Mouse (Mus musculus): ENCODE measurements at regions not wholly inside any gene's neighbourhood (a gene's known extent, or its start where the extent isn't known, plus 50 kb on each side); places are given as distances from the start of the nearest gene placed in this dataset.

GRCm38 (mm10) chr3:159787776-159788175 lies 51.7 kb upstream of the Wls start:
- Histone ChIP-seq H3K4me1 (no peaks in the 10 kb centered on the region), H3K27me3 (replicated peaks) (no peaks in the 10 kb centered on the region), H3K9ac (replicated peaks) (no peak overlapping the region), H3K4me2 (no peak overlapping the region), H3K9me3 (replicated peaks) (no peaks in the 10 kb centered on the region), H3K27ac (replicated peaks) (no peak overlapping the region), H3K36me3 (no peaks in the 10 kb centered on the region), H3K4me3 (replicated peaks) (no peak overlapping the region)
- 71% methylated on average over 9 of the region's 9 CpGs for WGBS
- no peak for ATAC-seq (ENCODE audit: low FRiP score)

Data from neural tube, embryonic 15.5 days (tissue).